Comparison of ENCODE assay signal across 13 mouse cellular contexts in the genomic region with DNA sequence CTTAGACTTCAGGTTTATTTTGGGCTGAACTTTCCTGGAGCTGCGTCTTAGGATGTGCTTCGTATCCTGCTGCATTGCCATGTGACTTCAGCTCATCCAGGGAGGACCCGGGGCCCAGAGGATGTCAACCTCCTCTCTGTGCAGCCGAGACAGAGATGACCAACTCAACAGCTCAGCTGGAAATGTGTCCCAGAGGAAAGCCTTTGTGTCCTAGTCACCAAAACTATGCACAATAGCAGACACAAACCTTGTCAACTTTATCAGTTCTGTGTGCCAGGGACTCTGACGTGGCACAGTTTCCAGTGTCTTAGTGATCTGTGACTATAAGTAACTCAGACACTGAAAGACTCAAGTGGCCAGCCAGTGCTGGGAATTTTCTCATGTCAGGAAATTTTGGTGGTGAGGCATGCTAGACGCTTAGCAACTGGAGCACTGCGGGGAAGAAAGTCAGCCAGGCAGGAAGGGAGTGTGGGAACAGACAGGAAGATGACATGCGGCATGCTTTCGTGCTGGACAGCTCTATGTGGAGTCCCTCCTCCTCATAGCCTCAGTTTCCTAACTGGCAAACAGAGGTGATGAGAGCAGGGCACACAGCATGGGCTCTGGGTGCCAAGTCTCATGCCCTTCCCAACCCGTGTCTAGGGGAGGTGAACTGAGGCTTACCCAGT.
A peak's percentile ranks its signal among the peaks of the same experiment; 100 is the strongest.
DNase-seq lines count a peak whose midpoint lies in the region; ATAC-seq lines count a peak whose summit lies in the region.
"Had no signal": no experiment of that assay in that cellular context is flagged by ENCODE, and none has a peak within 500 bp of the region (broad histone marks: within the 10 kb centered on the region; RNA-seq: fewer than 3 reads in every experiment).

No protein-coding gene starts in this region.

- no peak for ATAC-seq in heart, embryonic 11.5 days (replicated peaks; ENCODE audit: insufficient number of reproducible peaks, low FRiP score, low TSS enrichment)
- no peak for ATAC-seq in heart, embryonic 13.5 days (ENCODE audit: extremely low read depth, insufficient number of reproducible peaks, low FRiP score, low TSS enrichment)
- ATAC-seq in erythroblast, adult 5-6 weeks (replicated peaks; ENCODE audit: low FRiP score, poor library complexity, severe bottlenecking), result no peak
- ATAC-seq: intestine, embryonic 16.5 days had no signal

- no peaks in the 10 kb centered on the region for H3K9me3 ChIP-seq in heart, embryonic 11.5 days (replicated peaks; ENCODE audit: control insufficient read depth, low read length)
- peaks cover 4% of the 10 kb centered on the region; the same call in 1 of the 2 replicates for H3K9me3 ChIP-seq in heart, embryonic 13.5 days

- H3K27me3 ChIP-seq in heart, embryonic 11.5 days (ENCODE audit: control insufficient read depth, insufficient read depth, low read length), result no peaks in the 10 kb centered on the region
- H3K27me3 ChIP-seq in heart, embryonic 13.5 days (replicated peaks), result no peaks in the 10 kb centered on the region

- H3K27ac ChIP-seq in heart, embryonic 11.5 days (ENCODE audit: low read depth, low read length), result no peak overlapping the region
- H3K27ac ChIP-seq in heart, embryonic 13.5 days (replicated peaks), result peak overlapping the region; percentile 36; the same call in 1 of the 2 replicates

- H3K36me3 ChIP-seq in heart, embryonic 11.5 days (ENCODE audit: control insufficient read depth, insufficient read depth, low read length), result no peaks in the 10 kb centered on the region
- H3K36me3 ChIP-seq in heart, embryonic 13.5 days, result no peaks in the 10 kb centered on the region

- no peak overlapping the region for H3K9ac ChIP-seq in heart, embryonic 11.5 days (ENCODE audit: low read depth, low read length)
- H3K9ac ChIP-seq in heart, embryonic 13.5 days, result no peak overlapping the region
- H3K9ac ChIP-seq: lung, embryonic 14.5 days had no signal

- DNase-seq in heart, adult 11 months, result peak; percentile 97
- peak; percentile 58 for DNase-seq in Muller cell, postnatal 12 days (ENCODE audit: inconsistent ontology term)
- DNase-seq in kidney, postnatal 25 days, result peak; percentile 66 to 89
- DNase-seq in layer of hippocampus, adult 9-10 months (ENCODE audit: low spot score), result no peak
- DNase-seq in thymus, postnatal 0 days (ENCODE audit: low spot score), result no peak
- DNase-seq: gastrocnemius, postnatal 25 days; lung, embryonic 14.5 days; spleen, adult 18-20 months; thymus, adult 18-20 months had no signal

- H3K4me3 ChIP-seq in heart, embryonic 11.5 days (ENCODE audit: low read depth, low read length), result no peak overlapping the region
- H3K4me3 ChIP-seq in heart, embryonic 13.5 days, result no peak overlapping the region

- no peak overlapping the region for H3K4me2 ChIP-seq in heart, embryonic 11.5 days
- no peak overlapping the region for H3K4me2 ChIP-seq in heart, embryonic 13.5 days
- H3K4me2 ChIP-seq: lung, embryonic 14.5 days had no signal

- H3K4me1 ChIP-seq in heart, embryonic 11.5 days (ENCODE audit: control insufficient read depth, insufficient read depth, low read length), result no peaks in the 10 kb centered on the region
- peaks cover 12% of the 10 kb centered on the region for H3K4me1 ChIP-seq in heart, embryonic 13.5 days

- 41% methylated on average over 10 of the region's 10 CpGs for WGBS in heart, embryonic 11.5 days (ENCODE audit: insufficient replicate concordance)
- 32% methylated on average over 10 of the region's 10 CpGs for WGBS in heart, embryonic 13.5 days

Comparison
In these comparisons a context has a peak if more than half of its experiments do, and no peak if none do; other contexts are left out.
1. DNase-seq: peak in heart, adult 11 months (single experiment), Muller cell, postnatal 12 days (single experiment) and kidney, postnatal 25 days (2 of 2); none in layer of hippocampus, adult 9-10 months (single experiment) and thymus, postnatal 0 days (single experiment).